Mouse (Mus musculus): ENCODE measurements around the gene Sppl2b.

DNA sequence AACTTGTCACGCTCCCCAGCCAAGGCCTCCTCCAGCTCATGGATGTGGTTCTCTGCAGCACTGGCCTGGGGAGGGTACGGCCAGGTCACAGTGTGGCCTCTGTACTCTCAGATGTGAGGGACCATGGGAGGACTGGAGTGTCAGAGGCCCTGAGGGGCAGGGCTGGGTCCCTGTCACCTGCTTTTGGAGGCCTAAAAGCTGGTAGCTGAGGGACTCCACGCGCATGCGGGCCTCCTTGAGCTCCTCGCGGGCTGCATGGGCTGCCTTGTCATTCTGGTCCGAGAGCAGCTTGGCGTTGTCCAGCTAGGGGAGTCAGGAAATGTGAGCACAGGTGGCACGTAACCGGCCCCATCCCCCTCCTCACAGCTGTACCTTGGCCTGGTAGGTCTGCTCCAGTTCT, 49.6 kb downstream of the Sppl2b start:
- TF ChIP-seq FLI1 (IDR thresholded peaks at IDR 0.05; ENCODE audit: low read length), result no peak
- no peak for TF ChIP-seq GATA1 (IDR thresholded peaks at IDR 0.05; ENCODE audit: borderline replicate concordance, low read length)
